In the genomic region with DNA sequence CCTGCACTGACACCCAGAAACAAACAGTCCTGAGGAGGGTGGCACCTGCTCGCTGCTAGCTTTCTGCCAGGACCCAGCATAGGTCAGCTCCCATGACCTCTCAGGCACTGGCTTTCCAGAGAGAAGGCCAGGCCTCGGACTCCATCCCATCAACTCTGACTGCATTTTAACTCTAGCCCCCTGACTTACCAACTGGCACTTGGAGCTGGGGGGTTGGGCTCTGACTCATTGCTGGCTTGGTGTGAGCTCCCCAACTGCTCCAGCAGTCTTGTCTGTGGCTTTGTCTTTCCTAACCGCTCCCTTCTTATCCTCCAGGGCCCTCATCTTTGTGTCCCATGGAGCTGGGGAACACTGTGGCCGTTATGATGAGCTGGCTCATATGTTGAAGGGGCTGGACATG, we compare ENCODE assay signal across 16 mouse cellular contexts. TPM values are rescaled to one million over a fixed set of nuclear protein-coding genes. Genes with fewer than 3 reads are reported as not detected.
DNase-seq lines count a peak whose midpoint lies in the region; ATAC-seq and TF ChIP-seq lines count a peak whose summit lies in the region.
"Had no signal": no experiment of that assay in that cellular context is flagged by ENCODE, and none has a peak within 500 bp of the region (broad histone marks: within the 10 kb centered on the region; RNA-seq: fewer than 3 reads in every experiment).

No protein-coding gene starts in this region.

- H3K4me3 ChIP-seq in cerebellum, adult 2 months (replicated peaks; ENCODE audit: insufficient read depth, low read depth, low read length), result no peak overlapping the region
- H3K4me3 ChIP-seq in layer of hippocampus, adult 2 months, result no peak overlapping the region
- no peak overlapping the region for H3K4me3 ChIP-seq in lung, postnatal 0 days (ENCODE audit: low read depth, low read length)
- no peak overlapping the region for H3K4me3 ChIP-seq in midbrain, embryonic 15.5 days
- H3K4me3 ChIP-seq: embryonic facial prominence, embryonic 15.5 days; forebrain, embryonic 15.5 days; hindbrain, embryonic 13.5 days; intestine, embryonic 15.5 days had no signal

- peak overlapping the region; percentile 49; the same call in 1 of the 2 replicates for H3K27ac ChIP-seq in cerebellum, adult 2 months (ENCODE audit: insufficient read depth, low read length)
- H3K27ac ChIP-seq in layer of hippocampus, adult 2 months, result peak overlapping the region; percentile 91
- no peak overlapping the region for H3K27ac ChIP-seq in lung, postnatal 0 days (ENCODE audit: low read length)
- no peak overlapping the region for H3K27ac ChIP-seq in midbrain, embryonic 15.5 days
- H3K27ac ChIP-seq: embryonic facial prominence, embryonic 15.5 days; forebrain, embryonic 15.5 days; hindbrain, embryonic 13.5 days; intestine, embryonic 15.5 days had no signal

- TF ChIP-seq EP300 in lung, postnatal 0 days (IDR thresholded peaks at IDR 0.05), result no peak

- peak in 1 of 2 experiments; percentile 39 for DNase-seq in cerebellum, adult 2 months
- DNase-seq in cerebellum, adult 11-12 months, result no peak
- DNase-seq in layer of hippocampus, adult 2 months (ENCODE audit: low spot score in 2 of 2), result no peak
- no peak for DNase-seq in layer of hippocampus, adult 11-12 months (ENCODE audit: low spot score)
- DNase-seq in lung, postnatal 10 days, result peak; percentile 40
- DNase-seq in lung, postnatal 0 days (ENCODE audit: low spot score), result no peak
- DNase-seq: cerebellum, adult 8-10 months; gastrocnemius, postnatal 10 days; lung, adult 18-20 months; thymus, postnatal 36 days had no signal

- TF ChIP-seq CTCF in cerebellum, adult 2 months (IDR thresholded peaks at IDR 0.05; ENCODE audit: borderline replicate concordance, insufficient read depth, low read depth, low read length), result no peak
- TF ChIP-seq CTCF in layer of hippocampus, adult 2 months (conservative IDR thresholded peaks at IDR 0.05), result no peak
- TF ChIP-seq CTCF in lung, postnatal 0 days (IDR thresholded peaks at IDR 0.05), result no peak

- peaks cover 50% of the 10 kb centered on the region for H3K4me1 ChIP-seq in cerebellum, adult 2 months (ENCODE audit: control insufficient read depth, insufficient read depth, low read length)
- peaks cover 13% of the 10 kb centered on the region; the same call in 1 of the 2 replicates for H3K4me1 ChIP-seq in lung, postnatal 0 days (ENCODE audit: insufficient read depth, low read depth, low read length)
- peaks cover 19% of the 10 kb centered on the region for H3K4me1 ChIP-seq in midbrain, embryonic 15.5 days

- 31% methylated on average over 4 of the region's 4 CpGs for WGBS in cerebellum, adult 2 months
- WGBS in lung, postnatal 0 days, result 69% methylated on average over 4 of the region's 4 CpGs
- 73% methylated on average over 4 of the region's 4 CpGs for WGBS in midbrain, embryonic 15.5 days

- no peak for TF ChIP-seq POLR2A in cerebellum, adult 2 months (IDR thresholded peaks at IDR 0.05; ENCODE audit: borderline replicate concordance, insufficient read depth, low read length)

- 0 out of 2 replicates have a peak, but pooled peaks cover 6% of the 10 kb centered on the region for H3K36me3 ChIP-seq in lung, postnatal 0 days (ENCODE audit: insufficient read depth, low read length)
- H3K36me3 ChIP-seq in midbrain, embryonic 15.5 days (replicated peaks), result no peaks in the 10 kb centered on the region
- H3K36me3 ChIP-seq: embryonic facial prominence, embryonic 15.5 days; forebrain, embryonic 15.5 days; hindbrain, embryonic 13.5 days; intestine, embryonic 15.5 days had no signal

- H3K4me2 ChIP-seq in lung, postnatal 0 days (replicated peaks; ENCODE audit: low read depth, low read length), result no peak overlapping the region
- no peak overlapping the region for H3K4me2 ChIP-seq in midbrain, embryonic 15.5 days
- H3K4me2 ChIP-seq: embryonic facial prominence, embryonic 15.5 days; forebrain, embryonic 15.5 days; hindbrain, embryonic 13.5 days; intestine, embryonic 15.5 days had no signal

- no peak overlapping the region for H3K9ac ChIP-seq in lung, postnatal 0 days (replicated peaks; ENCODE audit: low read depth)
- H3K9ac ChIP-seq in midbrain, embryonic 15.5 days, result no peak overlapping the region
- H3K9ac ChIP-seq: embryonic facial prominence, embryonic 15.5 days; forebrain, embryonic 15.5 days; hindbrain, embryonic 13.5 days; intestine, embryonic 15.5 days had no signal

- H3K9me3 ChIP-seq in lung, postnatal 0 days (ENCODE audit: low read length), result no peaks in the 10 kb centered on the region
- H3K9me3 ChIP-seq in midbrain, embryonic 15.5 days, result no peaks in the 10 kb centered on the region
- H3K9me3 ChIP-seq: embryonic facial prominence, embryonic 15.5 days; forebrain, embryonic 15.5 days; hindbrain, embryonic 13.5 days; intestine, embryonic 15.5 days had no signal

- no peak for ATAC-seq in lung, postnatal 0 days
- no peak for ATAC-seq in midbrain, embryonic 15.5 days (replicated peaks)
- no peak for ATAC-seq in granulocyte monocyte progenitor cell, adult 5-6 weeks (replicated peaks; ENCODE audit: poor library complexity, severe bottlenecking)
- ATAC-seq: forebrain, embryonic 15.5 days; intestine, embryonic 15.5 days had no signal

- no peaks in the 10 kb centered on the region for H3K27me3 ChIP-seq in cerebellum, adult 2 months (ENCODE audit: control insufficient read depth, insufficient read depth, low read length)
- H3K27me3 ChIP-seq in lung, postnatal 0 days (replicated peaks; ENCODE audit: insufficient read depth, low read length), result no peaks in the 10 kb centered on the region
- no peaks in the 10 kb centered on the region for H3K27me3 ChIP-seq in midbrain, embryonic 15.5 days (replicated peaks)
- H3K27me3 ChIP-seq: embryonic facial prominence, embryonic 15.5 days; forebrain, embryonic 15.5 days; hindbrain, embryonic 13.5 days; intestine, embryonic 15.5 days had no signal

RNA-seq across cellular contexts. Expression of gene Mgll, which starts 40.1 kb away (rescaled TPM):
- 63.4 and 69.2 TPM in 2 replicates for polyA plus RNA-seq in cerebellum, adult 2 months (2012; rRNA removed)
- total RNA-seq in layer of hippocampus, adult 2 months (2021), result 100 to 1,000 TPM; 178 to 182 TPM
- 123 and 131 TPM in 2 replicates for polyA plus RNA-seq in lung, postnatal 0 days (2015; fragmentation: Nextera tagmentation; extraction: Ambion mirVana)
- polyA plus RNA-seq in midbrain, embryonic 15.5 days (2015; fragmentation: Nextera tagmentation; extraction: Ambion mirVana), result 30.7 and 36.2 TPM in 2 replicates
- 0.99 TPM in 1 of 2 replicates, not detected in the other for total RNA-seq in granulocyte monocyte progenitor cell, adult 5-6 weeks (2014; fragmentation: Nextera tagmentation)
- 0.26 and 2.0 TPM in 2 replicates for total RNA-seq in granulocyte monocyte progenitor cell, adult 5-6 weeks (2017)

Comparison
In these comparisons a context has a peak if more than half of its experiments do, and no peak if none do; other contexts are left out.
1. H3K27ac ChIP-seq: peak in cerebellum, adult 2 months (single experiment) and layer of hippocampus, adult 2 months (single experiment); none in lung, postnatal 0 days (single experiment) and midbrain, embryonic 15.5 days (single experiment).